Mouse (Mus musculus): ENCODE data around the gene Ttc9c.
"Not testable (repeated sequence)": the region's sequence is repeated elsewhere in the genome, so short reads cannot be mapped to it uniquely, and the experiment has no call there.

Gene Ttc9c

DNA sequence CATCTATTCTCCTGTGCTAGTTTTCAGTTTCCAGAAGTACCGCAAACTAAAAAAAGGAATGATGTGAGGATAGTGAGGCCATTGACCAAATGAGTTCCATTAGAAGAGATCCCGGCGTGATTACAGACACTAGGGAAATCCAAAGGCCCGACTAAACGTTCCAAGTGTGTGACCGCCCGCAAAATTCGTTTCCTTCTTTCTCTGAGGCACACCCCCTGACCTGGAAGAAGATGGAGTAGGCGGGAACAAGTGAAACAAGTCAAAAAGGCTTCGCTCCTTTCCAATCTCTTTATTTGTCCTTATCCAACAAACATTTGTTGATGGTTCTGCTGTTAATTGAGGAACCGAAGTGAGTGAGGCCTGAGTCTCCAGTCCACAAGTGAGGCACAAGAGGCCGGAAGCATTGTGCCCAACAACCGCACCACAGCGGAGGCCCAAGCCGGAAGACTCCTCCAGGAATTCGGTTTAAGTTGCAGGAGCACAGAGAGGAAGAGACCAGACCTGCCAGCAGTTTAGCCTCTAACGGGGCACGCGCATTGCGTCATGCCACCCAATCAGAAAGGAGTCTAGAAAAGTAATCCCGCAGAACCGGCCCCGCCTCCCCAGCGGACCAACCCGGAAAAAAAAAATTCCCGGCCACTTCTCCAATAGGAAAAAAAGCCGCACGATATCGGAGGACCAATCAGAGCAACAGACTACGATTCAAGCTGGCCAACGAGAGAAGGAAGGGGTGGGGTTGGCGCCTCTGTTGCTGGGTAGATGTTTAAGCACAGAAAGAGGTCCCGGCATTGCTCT lies at the start of gene Ttc9c:
Gene Ttc9c (minus strand): TSS at position 533 of the 795 bp plus-strand sequence.
- peak; percentile 97 for DNase-seq (ENCODE audit: extremely low read depth, low read depth, low spot score)

DNA sequence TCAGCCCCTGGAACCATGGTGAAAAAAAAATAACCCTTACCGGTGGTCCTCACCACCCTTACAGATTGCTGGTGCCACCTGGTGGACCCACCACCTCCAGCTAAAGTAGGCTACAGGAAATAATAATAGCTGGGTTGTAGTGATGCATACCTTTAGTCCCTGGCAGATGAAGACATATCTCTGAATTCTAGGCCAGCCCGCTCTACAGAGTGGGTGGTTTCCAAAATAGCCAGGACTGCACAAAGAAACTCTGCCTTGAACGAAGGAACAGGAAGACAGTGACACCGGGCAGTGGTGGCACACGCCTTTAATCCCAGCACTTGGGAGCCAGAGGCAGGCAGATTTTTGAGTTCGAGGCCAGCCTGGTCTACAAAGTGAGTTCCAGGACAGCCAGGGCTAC lies 45.1 kb upstream of the Ttc9c start:
- DNase-seq (ENCODE audit: extremely low read depth, low read depth, low spot score), result no peak

GRCm38 (mm10) chr19:8859018-8859417 lies 39.9 kb upstream of the Ttc9c start:
- no peak for DNase-seq (ENCODE audit: extremely low read depth, low read depth, low spot score)

- DNase-seq (ENCODE audit: extremely low read depth, low read depth, low spot score), result no peak
Measured at GRCm38 (mm10) chr19:8857689-8858088, 38.6 kb upstream of the Ttc9c start.

- no peak for DNase-seq (ENCODE audit: extremely low read depth, low read depth, low spot score)
Measured at GRCm38 (mm10) chr19:8853117-8853516, 34.0 kb upstream of the Ttc9c start.

DNA sequence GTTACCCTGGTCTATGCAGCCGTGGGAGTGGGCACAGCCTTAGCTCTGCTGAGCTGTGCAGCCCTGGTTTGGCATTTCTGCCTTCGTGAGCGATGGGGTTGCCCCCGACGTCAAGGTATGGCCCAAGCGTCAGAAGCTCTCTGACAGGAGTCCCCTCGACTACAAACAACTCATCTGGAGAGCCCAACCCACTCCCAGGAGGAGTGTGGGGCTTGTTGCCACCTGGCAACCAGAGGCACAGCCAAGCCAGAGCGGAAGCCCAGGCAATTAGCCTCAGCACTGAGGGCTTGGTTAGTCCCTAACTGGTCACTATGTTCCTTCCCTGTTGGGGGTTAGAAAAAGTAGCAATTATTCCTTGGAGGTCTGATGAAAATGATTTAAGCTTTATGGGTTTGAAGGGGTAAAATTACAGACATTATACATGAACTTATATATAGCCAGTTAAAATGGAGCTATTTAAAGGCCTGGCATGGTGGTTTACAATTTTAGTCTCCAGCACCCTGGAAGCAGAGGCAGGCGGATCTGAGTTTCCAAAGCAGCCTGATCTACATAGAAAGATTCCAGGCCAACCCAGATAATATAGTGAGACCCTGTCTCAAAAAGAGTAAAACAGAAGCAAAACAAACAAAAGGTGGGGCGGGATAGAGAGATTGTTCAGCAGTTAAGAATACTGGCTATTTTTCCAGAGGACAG lies 33.2 kb upstream of the Ttc9c start:
- no peak for DNase-seq (ENCODE audit: extremely low read depth, low read depth, low spot score)

GRCm38 (mm10) chr19:8851639-8852038 lies 32.5 kb upstream of the Ttc9c start:
- DNase-seq (ENCODE audit: extremely low read depth, low read depth, low spot score), result no peak

DNA sequence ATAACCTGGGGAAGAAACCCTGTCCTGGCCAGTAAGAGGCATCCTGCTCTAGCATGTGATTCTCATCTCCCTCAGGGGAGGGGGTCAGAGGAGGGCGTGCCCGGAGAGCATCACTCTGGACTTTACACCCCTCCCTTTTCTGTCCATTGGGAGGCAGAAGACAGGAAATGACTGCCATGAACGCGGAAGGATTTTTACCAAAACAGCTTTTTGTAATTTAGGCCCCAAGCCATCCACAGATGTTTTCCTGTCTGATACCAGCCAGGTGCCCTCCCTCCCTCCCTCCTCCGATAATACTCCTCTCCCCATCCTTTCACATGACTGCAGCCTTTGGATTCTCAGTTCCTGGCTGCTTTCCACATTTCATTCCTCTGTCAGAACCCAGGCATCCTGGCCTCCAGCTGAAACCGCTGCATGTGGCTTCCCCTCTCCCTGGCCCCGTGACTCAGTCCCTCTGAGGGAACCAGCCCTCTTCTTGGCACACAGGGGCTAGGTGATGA lies 31.3 kb upstream of the Ttc9c start, which contains the start of gene Lrrn4cl:
Gene Lrrn4cl (plus strand): TSS at position 367 of the 500 bp plus-strand sequence.
- no peak for DNase-seq (ENCODE audit: extremely low read depth, low read depth, low spot score)

- no peak for DNase-seq (ENCODE audit: extremely low read depth, low read depth, low spot score)
Measured at GRCm38 (mm10) chr19:8848356-8848755, 29.2 kb upstream of the Ttc9c start.

GRCm38 (mm10) chr19:8844371-8845129 lies 25.4 kb upstream of the Ttc9c start:
- DNase-seq (ENCODE audit: extremely low read depth, low read depth, low spot score), result peak; percentile 98

- no peak for DNase-seq (ENCODE audit: extremely low read depth, low read depth, low spot score)
Measured at GRCm38 (mm10) chr19:8842961-8843360, 23.8 kb upstream of the Ttc9c start.

DNA sequence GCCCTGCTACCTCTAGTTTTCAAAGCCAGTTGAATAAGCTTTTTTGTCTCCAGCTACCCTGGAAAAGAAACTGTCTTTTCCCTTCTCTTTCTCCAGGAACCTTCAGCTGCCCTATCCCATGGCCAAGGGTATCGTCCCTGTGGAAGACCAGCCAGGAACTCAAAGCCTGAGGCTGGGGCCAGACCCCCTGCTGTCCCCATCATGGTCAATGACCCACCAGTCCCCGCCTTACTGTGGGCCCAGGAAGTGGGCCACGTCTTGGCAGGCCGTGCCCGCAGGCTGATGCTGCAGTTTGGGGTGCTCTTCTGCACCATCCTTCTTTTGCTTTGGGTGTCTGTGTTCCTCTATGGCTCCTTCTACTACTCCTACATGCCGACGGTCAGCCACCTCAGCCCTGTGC lies 21.9 kb upstream of the Ttc9c start:
- DNase-seq (ENCODE audit: extremely low read depth, low read depth, low spot score), result no peak

DNA sequence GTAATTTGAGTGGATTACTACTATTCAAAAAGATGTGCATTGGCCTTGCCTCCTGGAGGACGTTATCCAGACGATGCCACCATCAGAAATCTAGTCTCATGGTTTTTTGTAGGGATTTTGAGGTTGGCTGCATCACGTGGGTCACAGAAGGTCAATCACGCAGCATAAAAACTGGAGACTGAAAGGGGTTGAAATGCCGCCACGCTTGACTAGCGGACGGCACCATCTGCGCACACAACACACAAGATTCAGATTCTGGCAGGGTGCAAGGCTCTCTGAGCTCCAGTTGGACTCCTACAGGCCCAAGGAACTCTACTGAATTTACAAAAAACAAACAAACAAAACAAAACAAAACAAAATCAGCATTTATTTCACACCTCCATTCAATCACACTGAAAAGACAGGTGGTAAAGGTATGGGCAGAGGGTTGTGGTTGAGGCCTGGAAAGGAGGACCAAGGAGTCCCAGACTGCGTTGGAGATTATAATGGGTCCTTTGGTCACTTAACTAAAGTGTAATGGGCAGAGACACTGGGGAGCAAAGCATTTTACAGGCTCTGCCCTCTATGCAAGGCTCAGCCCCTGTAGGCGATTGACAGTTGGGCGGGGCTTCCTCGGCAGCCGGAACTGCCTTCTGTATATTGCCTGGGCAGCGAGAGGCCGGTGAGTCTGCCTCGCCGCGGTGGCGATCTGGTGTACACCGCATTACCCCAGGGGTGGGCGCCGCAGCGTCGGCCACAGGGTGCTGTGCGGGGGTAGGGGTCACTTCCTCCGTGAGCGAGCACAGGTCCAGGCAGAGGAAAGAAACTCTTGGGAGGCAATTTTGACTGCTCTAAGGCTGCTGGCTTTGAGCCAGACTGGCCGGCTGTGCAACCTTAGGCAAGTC lies 21.0 kb upstream of the Ttc9c start:
- DNase-seq (ENCODE audit: extremely low read depth, low read depth, low spot score), result no peak

- no peak for DNase-seq (ENCODE audit: extremely low read depth, low read depth, low spot score)
Measured at GRCm38 (mm10) chr19:8839103-8839907, 20.2 kb upstream of the Ttc9c start, which contains the start of gene Gng3. Gene Gng3, minus strand, starts transcription at chr19:8839194.

- no peak for DNase-seq (ENCODE audit: extremely low read depth, low read depth, low spot score)
Measured at GRCm38 (mm10) chr19:8838041-8838730, 19.1 kb upstream of the Ttc9c start.

DNA sequence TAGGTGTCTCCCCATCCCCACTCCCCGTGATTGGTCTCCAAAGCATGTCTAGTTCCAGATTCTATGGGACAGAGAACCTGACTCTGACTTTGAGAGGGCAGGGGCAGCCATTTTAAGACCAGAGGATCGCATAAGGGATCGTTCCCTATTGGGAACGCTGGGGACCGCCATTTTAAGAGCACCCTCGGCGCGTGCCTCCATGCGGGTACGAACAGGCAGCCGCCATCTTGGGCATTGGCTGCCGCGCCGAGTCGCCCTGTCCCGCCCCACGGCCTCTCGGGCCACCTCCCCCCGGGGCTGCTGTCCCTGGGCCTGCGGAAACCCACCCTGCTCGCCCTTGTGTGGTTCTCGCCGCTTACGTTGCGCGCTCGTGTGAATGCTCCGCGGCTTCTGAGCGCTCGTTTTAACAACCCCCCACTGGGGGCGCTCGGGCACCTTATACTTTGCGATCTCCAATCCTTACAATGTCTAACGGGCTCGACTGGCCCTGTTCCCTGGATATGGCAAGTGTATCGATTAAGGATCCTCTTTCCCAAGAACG lies 18.2 kb upstream of the Ttc9c start, which contains the start of gene Bscl2:
Gene Bscl2 (plus strand): TSS at position 217 of the 541 bp plus-strand sequence.
- DNase-seq (ENCODE audit: extremely low read depth, low read depth, low spot score), result no peak

DNA sequence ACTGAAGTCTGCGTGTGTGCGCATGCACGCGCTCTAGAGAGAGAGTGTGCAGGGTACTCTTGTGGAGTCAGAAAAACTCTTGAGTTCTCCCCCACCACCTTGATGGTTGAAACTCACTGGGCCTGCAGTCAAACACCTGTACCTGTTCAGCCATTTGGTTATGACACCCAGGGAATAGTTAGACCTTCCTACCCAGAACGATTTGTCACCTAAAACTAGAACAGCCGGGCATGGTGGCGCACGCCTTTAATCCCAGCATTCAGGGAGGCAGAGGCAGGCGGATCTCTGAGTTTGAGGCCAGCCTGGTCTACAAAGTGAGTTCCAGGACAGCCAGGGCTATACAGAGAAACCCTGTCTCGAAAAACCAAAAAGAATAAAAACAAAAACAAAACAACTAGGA lies 17.2 kb upstream of the Ttc9c start:
- DNase-seq (ENCODE audit: extremely low read depth, low read depth, low spot score), result not testable (repeated sequence)

GRCm38 (mm10) chr19:8832971-8833370 lies 13.8 kb upstream of the Ttc9c start:
- DNase-seq (ENCODE audit: extremely low read depth, low read depth, low spot score), result no peak

All from fat pad, adult 2 months (tissue).